ENCODE assay signal across 11 mouse cellular contexts in genomic region chr11:55373838-55374237, GRCm38 (mm10). TPM values are rescaled to one million over a fixed set of nuclear protein-coding genes. Genes with fewer than 3 reads are reported as not detected.
DNase-seq lines count a peak whose midpoint lies in the region; ATAC-seq and TF ChIP-seq lines count a peak whose summit lies in the region.
"Had no signal": no experiment of that assay in that cellular context is flagged by ENCODE, and none has a peak within 500 bp of the region (broad histone marks: within the 10 kb centered on the region; RNA-seq: fewer than 3 reads in every experiment).

No protein-coding gene starts in this region.

- DNase-seq in liver, result peak; percentile 22
- DNase-seq in splenic B cell, adult 2 months (ENCODE audit: low read depth, low spot score), result peak; percentile 35
- no peak for DNase-seq in Muller cell, postnatal 12 days (ENCODE audit: inconsistent ontology term)
- no peak for DNase-seq in gastrocnemius, adult 8-10 months (ENCODE audit: low spot score in 2 of 2)
- DNase-seq: layer of hippocampus, postnatal 36 days; lung, postnatal 10 days had no signal

- H3K4me2 ChIP-seq in liver, embryonic 12.5 days, result no peak overlapping the region
- H3K4me2 ChIP-seq: hindbrain, embryonic 14.5 days had no signal

- no peak overlapping the region for H3K27ac ChIP-seq in liver, embryonic 12.5 days
- H3K27ac ChIP-seq in bone marrow, adult 2 months (ENCODE audit: control insufficient read depth, insufficient read depth, low read depth, low read length, poor library complexity), result no peak overlapping the region
- H3K27ac ChIP-seq: hindbrain, embryonic 14.5 days had no signal

- 37% methylated on average over 6 of the region's 6 CpGs for WGBS in liver, embryonic 12.5 days (ENCODE audit: insufficient replicate concordance)
- 53% methylated on average over 6 of the region's 6 CpGs for WGBS in bone marrow, adult 2 months

- no peak overlapping the region for H3K4me3 ChIP-seq in liver, embryonic 12.5 days
- no peak overlapping the region for H3K4me3 ChIP-seq in E14TG2a.4 (replicated peaks; ENCODE audit: low read length)
- H3K4me3 ChIP-seq in bone marrow, adult 2 months (replicated peaks; ENCODE audit: control insufficient read depth, low read depth, low read length), result no peak overlapping the region
- H3K4me3 ChIP-seq: myocyte had no signal

- peaks cover 3% of the 10 kb centered on the region; the same call in 1 of the 2 replicates for H3K27me3 ChIP-seq in liver, embryonic 12.5 days (replicated peaks)
- H3K27me3 ChIP-seq in E14TG2a.4 (ENCODE audit: insufficient read depth, low read length), result peaks cover 29% of the 10 kb centered on the region
- no peaks in the 10 kb centered on the region for H3K27me3 ChIP-seq in splenic B cell, adult 2 months (ENCODE audit: control insufficient read depth, insufficient read depth, low read length, poor library complexity, severe bottlenecking)

- no peak overlapping the region for H3K9ac ChIP-seq in liver, embryonic 12.5 days
- H3K9ac ChIP-seq: hindbrain, embryonic 14.5 days had no signal

- TF ChIP-seq POLR2A in bone marrow, adult 2 months (IDR thresholded peaks at IDR 0.05; ENCODE audit: borderline replicate concordance, control insufficient read depth, low read depth, low read length), result no peak

- no peak for ATAC-seq in liver, embryonic 12.5 days

- H3K36me3 ChIP-seq in liver, embryonic 12.5 days, result no peaks in the 10 kb centered on the region
- no peaks in the 10 kb centered on the region for H3K36me3 ChIP-seq in E14TG2a.4 (ENCODE audit: insufficient read depth, low read length)
- no peaks in the 10 kb centered on the region for H3K36me3 ChIP-seq in splenic B cell, adult 2 months (ENCODE audit: control insufficient read depth, insufficient read depth, low read length, poor library complexity, severe bottlenecking)

- TF ChIP-seq CTCF in E14TG2a.4 (conservative IDR thresholded peaks at IDR 0.05; ENCODE audit: low read length), result peak; percentile 98
- TF ChIP-seq CTCF in bone marrow, adult 2 months (IDR thresholded peaks at IDR 0.05; ENCODE audit: control insufficient read depth, insufficient read depth, low read length), result peak; percentile 58

- no peaks in the 10 kb centered on the region for H3K4me1 ChIP-seq in liver, embryonic 12.5 days
- peaks cover 23% of the 10 kb centered on the region for H3K4me1 ChIP-seq in E14TG2a.4 (replicated peaks; ENCODE audit: low read depth, low read length)
- no peaks in the 10 kb centered on the region for H3K4me1 ChIP-seq in bone marrow, adult 2 months (ENCODE audit: control insufficient read depth, insufficient read depth, low read length)

- H3K9me3 ChIP-seq in liver, embryonic 12.5 days (replicated peaks), result no peaks in the 10 kb centered on the region
- no peaks in the 10 kb centered on the region for H3K9me3 ChIP-seq in E14TG2a.4 (ENCODE audit: low read length)

RNA-seq across cellular contexts. Expression of gene Fat2, which starts 37.5 kb away (rescaled TPM):
- polyA plus RNA-seq in liver, embryonic 12.5 days (2016; fragmentation: Nextera tagmentation; extraction: Ambion mirVana), result not detected in 2 replicates
- not detected in 2 replicates for polyA plus RNA-seq in bone marrow, adult 2 months (2011; ENCODE audit: insufficient read depth, insufficient read length, low replicate concordance, missing spikeins)
- under 1 TPM in 3 of 4 experiments, not detected in 1; 0.02 to 0.05 (median 0.02) TPM for total RNA-seq in gastrocnemius, adult 8-10 months (2022)

RNA-seq across cellular contexts. Expression of gene Sparc, which starts 49.1 kb away (rescaled TPM):
- 167 and 173 TPM in 2 replicates for polyA plus RNA-seq in liver, embryonic 12.5 days (2016; fragmentation: Nextera tagmentation; extraction: Ambion mirVana)
- 79.8 and 90.9 TPM in 2 replicates for polyA plus RNA-seq in bone marrow, adult 2 months (2011; ENCODE audit: insufficient read depth, insufficient read length, low replicate concordance, missing spikeins)
- total RNA-seq in gastrocnemius, adult 8-10 months (2022), result 100 to 1,000 TPM in 3 of 4 experiments, 10 to 100 TPM in 1; 94.4 to 242 (median 133) TPM

Comparison
In these comparisons a context has a peak if more than half of its experiments do, and no peak if none do; other contexts are left out.
1. DNase-seq: peak in liver (single experiment) and splenic B cell, adult 2 months (single experiment); none in Muller cell, postnatal 12 days (single experiment) and gastrocnemius, adult 8-10 months (0 of 2).